Mouse (Mus musculus) E14TG2a.4 (cell line): ENCODE measurements around the gene Calcb.

Experiments used
- CTCF ChIP-seq: conservative IDR thresholded peaks from 2 replicates; pipeline ENCODE4 v1.5.1; 2014; ENCODE audit warnings: low read length
- NANOG ChIP-seq: IDR thresholded peaks from 2 replicates; pipeline ENCODE4 v1.6.1; 2014; ENCODE audit warnings: borderline replicate concordance, low read length, mixed read lengths
- POU5F1 ChIP-seq: IDR thresholded peaks from 2 replicates; pipeline ENCODE4 v1.6.1; 2014; ENCODE audit warnings: low read length, borderline replicate concordance

- TF ChIP-seq CTCF (no peak), POU5F1 (no peak), NANOG (no peak)
These were observed 29.8 kb downstream of the Calcb start for GRCm38 (mm10) chr7:114748239-114748638.
